Mouse (Mus musculus) intestine, embryonic 14.5 days (tissue): ENCODE measurements around the gene Cwf19l1. TPM values are rescaled to one million over a fixed set of nuclear protein-coding genes. Genes with fewer than 3 reads are reported as not detected.

Source experiments
- ATAC-seq: fragments of 200-750 bp; cut with Nextera tagmentation; replicated peaks from 2 replicates; pipeline ENCODE4 v1.8.0; 2017; ENCODE audit warnings: low read depth, moderate number of reproducible peaks, moderate TSS enrichment, moderate library complexity; ENCODE audit not compliant: low FRiP score, low TSS enrichment
- DNase-seq: peaks from one replicate; pipeline ENCODE4 v3.0.0-alpha.2; 2018; ENCODE audit warnings: low spot score
- H3K27ac ChIP-seq: fragments of 300-500 bp; sonication (generic); 2 replicates; pipeline ENCODE4 v1.5.1; 2014; ENCODE audit warnings: low read depth, mild to moderate bottlenecking, control low read depth
- H3K27me3 ChIP-seq: fragments of 300-500 bp; sonication (generic); replicated peaks from 2 replicates; pipeline ENCODE4 v1.6.1; 2014; ENCODE audit warnings: low read length, control low read depth; ENCODE audit not compliant: control insufficient read depth, insufficient read depth
- H3K36me3 ChIP-seq: fragments of 300-500 bp; sonication (generic); 2 replicates; pipeline ENCODE4 v1.6.1; 2014; ENCODE audit warnings: low read length, control low read depth; ENCODE audit not compliant: control insufficient read depth, insufficient read depth
- H3K4me1 ChIP-seq: fragments of 300-500 bp; sonication (generic); replicated peaks from 2 replicates; pipeline ENCODE4 v1.6.1; 2014; ENCODE audit warnings: low read length, control low read depth, mixed read lengths; ENCODE audit not compliant: control insufficient read depth, insufficient read depth
- H3K4me2 ChIP-seq: fragments of 300-500 bp; sonication (generic); 2 replicates; pipeline ENCODE4 v1.6.1; 2014; ENCODE audit warnings: low read length
- H3K4me3 ChIP-seq: fragments of 300-500 bp; sonication (generic); 2 replicates; pipeline ENCODE4 v1.5.1; 2014; ENCODE audit warnings: low read depth, low read length, control low read depth, mixed read lengths
- H3K9ac ChIP-seq: fragments of 300-500 bp; sonication (generic); 2 replicates; pipeline ENCODE4 v1.6.1; 2014; ENCODE audit warnings: mild to moderate bottlenecking, low read length
- H3K9me3 ChIP-seq: fragments of 300-500 bp; sonication (generic); 2 replicates; pipeline ENCODE4 v1.6.1; 2016; ENCODE audit warnings: low read length, control low read depth; ENCODE audit not compliant: control insufficient read depth
- WGBS: fragments of 180-500 bp; shearing (Covaris S2); extraction: QIAGEN DNeasy Blood & Tissue Kit; methylation state at CpG from one replicate; pipeline ENCODE4 v1.1.7; 2014; 5-methylcytosine and 5-hydroxymethylcytosine counted together
- polyA plus RNA-seq: library from polyadenylated mRNA; unstranded; fragments of >200 nt; fragmentation: Nextera tagmentation; extraction: Ambion mirVana; gene quantifications from 2 replicates; pipeline ENCODE4 v1.2.1, GENCODE M21; 2014

Cwf19l1 gene
- polyA plus RNA-seq, 1 experiment from 2014 or later, result 37.8 TPM

GRCm38 (mm10) chr19:44107661-44108521 lies 27.8 kb downstream of the Cwf19l1 start:
- peaks cover 27% of the 10 kb centered on the region for H3K36me3 ChIP-seq
- H3K4me1 ChIP-seq, result peaks cover 13% of the 10 kb centered on the region
- H3K27me3 ChIP-seq, result no peaks in the 10 kb centered on the region
- H3K9ac ChIP-seq, result peak overlapping the region; percentile 92
- no peaks in the 10 kb centered on the region for H3K9me3 ChIP-seq
- peak overlapping the region; percentile 96 for H3K4me2 ChIP-seq
- peak overlapping the region; percentile 92 for H3K4me3 ChIP-seq
- no peak overlapping the region for H3K27ac ChIP-seq
- WGBS, result 27% methylated on average over 22 of the region's 22 CpGs
- DNase-seq (peak; percentile 59), ATAC-seq (peak; percentile 36; the same call in 1 of the 2 replicates)

- Histone ChIP-seq H3K9me3 (no peaks in the 10 kb centered on the region), H3K36me3 (peaks cover 18% of the 10 kb centered on the region), H3K4me3 (peak within 1 kb of the TSS; percentile 92), H3K4me2 (peak within 1 kb of the TSS; percentile 96), H3K9ac (peak within 1 kb of the TSS; percentile 92), H3K27ac (no peak within 1 kb of the TSS), H3K4me1 (peaks cover 13% of the 10 kb centered on the region), H3K27me3 (no peaks in the 10 kb centered on the region)
- peak; percentile 96 for ATAC-seq
- DNase-seq, result peak; percentile 98
- under 1% methylated on average over 66 of the region's 67 CpGs for WGBS
These were observed 28.6 kb downstream of the Cwf19l1 start, which contains the start of gene Chuk for GRCm38 (mm10) chr19:44106831-44107660. Gene Chuk (minus strand): TSS chr19:44107480.

- H3K4me3 ChIP-seq, result no peak overlapping the region
- H3K27me3 ChIP-seq, result no peaks in the 10 kb centered on the region
- H3K4me2 ChIP-seq, result no peak overlapping the region
- WGBS, result 94% methylated on average over 1 of the region's 1 CpGs
- H3K9ac ChIP-seq, result no peak overlapping the region
- ATAC-seq, result no peak
- peaks cover 13% of the 10 kb centered on the region for H3K4me1 ChIP-seq
- DNase-seq, result no peak
- no peaks in the 10 kb centered on the region for H3K9me3 ChIP-seq
- no peak overlapping the region for H3K27ac ChIP-seq
- peaks cover 15% of the 10 kb centered on the region for H3K36me3 ChIP-seq
These were observed 31.3 kb downstream of the Cwf19l1 start for GRCm38 (mm10) chr19:44104393-44104792.

- Histone ChIP-seq H3K27me3 (no peaks in the 10 kb centered on the region), H3K4me2 (no peak overlapping the region), H3K4me1 (peaks cover 10% of the 10 kb centered on the region), H3K27ac (no peak overlapping the region), H3K36me3 (peaks cover 20% of the 10 kb centered on the region), H3K4me3 (no peak overlapping the region), H3K9me3 (no peaks in the 10 kb centered on the region), H3K9ac (no peak overlapping the region)
- 86% methylated on average over 3 of the region's 3 CpGs for WGBS
- DNase-seq (no peak), ATAC-seq (no peak)
These were observed 32.7 kb downstream of the Cwf19l1 start for GRCm38 (mm10) chr19:44103001-44103400.

GRCm38 (mm10) chr19:44100840-44101239 lies 34.8 kb downstream of the Cwf19l1 start:
- H3K27me3 ChIP-seq, result no peaks in the 10 kb centered on the region
- peaks cover under 1% of the 10 kb centered on the region; the same call in 1 of the 2 replicates for H3K4me1 ChIP-seq
- H3K4me3 ChIP-seq, result no peak overlapping the region
- H3K9me3 ChIP-seq, result no peaks in the 10 kb centered on the region
- DNase-seq (no peak), ATAC-seq (no peak)
- H3K27ac ChIP-seq, result no peak overlapping the region
- H3K4me2 ChIP-seq, result no peak overlapping the region
- H3K9ac ChIP-seq, result no peak overlapping the region
- H3K36me3 ChIP-seq, result peaks cover 40% of the 10 kb centered on the region

- Histone ChIP-seq H3K4me2 (no peak overlapping the region), H3K27me3 (no peaks in the 10 kb centered on the region), H3K9ac (no peak overlapping the region), H3K4me3 (no peak overlapping the region), H3K36me3 (peaks cover 61% of the 10 kb centered on the region), H3K9me3 (no peaks in the 10 kb centered on the region), H3K27ac (no peak overlapping the region), H3K4me1 (no peaks in the 10 kb centered on the region)
- ATAC-seq (no peak), DNase-seq (no peak)
- WGBS, result 90% methylated on average over 3 of the region's 3 CpGs
These were observed 49.4 kb downstream of the Cwf19l1 start for GRCm38 (mm10) chr19:44086278-44086677.

GRCm38 (mm10) chr19:44080920-44081319 lies 54.8 kb downstream of the Cwf19l1 start:
- Histone ChIP-seq H3K27ac (no peak overlapping the region), H3K4me2 (no peak overlapping the region), H3K27me3 (no peaks in the 10 kb centered on the region), H3K36me3 (peaks cover 71% of the 10 kb centered on the region), H3K9me3 (no peaks in the 10 kb centered on the region), H3K4me3 (no peak overlapping the region), H3K9ac (no peak overlapping the region), H3K4me1 (no peaks in the 10 kb centered on the region)
- WGBS, result 95% methylated on average over 2 of the region's 2 CpGs
- DNase-seq (no peak), ATAC-seq (no peak)

- Histone ChIP-seq H3K9ac (no peak overlapping the region), H3K27ac (no peak overlapping the region), H3K4me2 (no peak overlapping the region), H3K4me1 (no peaks in the 10 kb centered on the region), H3K9me3 (no peaks in the 10 kb centered on the region), H3K4me3 (no peak overlapping the region), H3K36me3 (peaks cover 71% of the 10 kb centered on the region), H3K27me3 (no peaks in the 10 kb centered on the region)
- no peak for DNase-seq
- no peak for ATAC-seq
- 86% methylated on average over 2 of the region's 2 CpGs for WGBS
These were observed 55.7 kb downstream of the Cwf19l1 start for GRCm38 (mm10) chr19:44080023-44080422.
